Mouse (Mus musculus): Measurements from ENCODE around the gene 2900026A02Rik.

Gene 2900026A02Rik

GRCm38 (mm10) chr5:113210314-113210713, 10.7 kb downstream of the 2900026A02Rik start:
- no peak for DNase-seq

- no peak for DNase-seq
Observed at GRCm38 (mm10) chr5:113209898-113210297, 11.1 kb downstream of the 2900026A02Rik start.

GRCm38 (mm10) chr5:113209401-113209750, 11.7 kb downstream of the 2900026A02Rik start:
- DNase-seq, result no peak

GRCm38 (mm10) chr5:113208622-113209400, 12.2 kb downstream of the 2900026A02Rik start:
- peak; percentile 37 for DNase-seq

GRCm38 (mm10) chr5:113208048-113208447, 13.0 kb downstream of the 2900026A02Rik start:
- DNase-seq, result no peak

GRCm38 (mm10) chr5:113206670-113207352, 14.2 kb downstream of the 2900026A02Rik start:
- DNase-seq, result no peak

- no peak for DNase-seq
Observed at GRCm38 (mm10) chr5:113204193-113204592, 16.8 kb downstream of the 2900026A02Rik start.

GRCm38 (mm10) chr5:113199772-113200134, 21.3 kb downstream of the 2900026A02Rik start:
- no peak for DNase-seq

GRCm38 (mm10) chr5:113199126-113199771, 21.8 kb downstream of the 2900026A02Rik start:
- no peak for DNase-seq

GRCm38 (mm10) chr5:113196916-113197794, 23.9 kb downstream of the 2900026A02Rik start:
- DNase-seq, result no peak

- no peak for DNase-seq
Observed at GRCm38 (mm10) chr5:113195907-113196306, 25.1 kb downstream of the 2900026A02Rik start.

GRCm38 (mm10) chr5:113195451-113195850, 25.6 kb downstream of the 2900026A02Rik start:
- no peak for DNase-seq

- no peak for DNase-seq
Observed at GRCm38 (mm10) chr5:113193762-113194161, 27.3 kb downstream of the 2900026A02Rik start.

- DNase-seq, result no peak
Observed at GRCm38 (mm10) chr5:113191901-113192300, 29.1 kb downstream of the 2900026A02Rik start.

- DNase-seq, result no peak
Observed at GRCm38 (mm10) chr5:113190558-113190957, 30.5 kb downstream of the 2900026A02Rik start.

GRCm38 (mm10) chr5:113181441-113181840, 39.6 kb downstream of the 2900026A02Rik start:
- no peak for DNase-seq

GRCm38 (mm10) chr5:113180755-113181154, 40.3 kb downstream of the 2900026A02Rik start:
- DNase-seq, result no peak

GRCm38 (mm10) chr5:113179843-113180682, 41.0 kb downstream of the 2900026A02Rik start:
- DNase-seq, result peak; percentile 92

GRCm38 (mm10) chr5:113179451-113179842, 41.6 kb downstream of the 2900026A02Rik start:
- DNase-seq, result no peak

GRCm38 (mm10) chr5:113175976-113176375, 45.1 kb downstream of the 2900026A02Rik start:
- DNase-seq, result no peak

GRCm38 (mm10) chr5:113174916-113175692, 45.9 kb downstream of the 2900026A02Rik start:
- no peak for DNase-seq

Measured in right cerebral cortex, postnatal 4 days (tissue).